Mouse (Mus musculus) CH12.LX (cell line): ENCODE results near the gene Mindy2.

ENCODE experiments used
- CHD1 ChIP-seq: IDR thresholded peaks from 2 replicates; pipeline ENCODE4 v1.6.1; 2012; ENCODE audit warnings: low read depth, low read length, improper control_type of control experiment, inconsistent platforms
- CHD2 ChIP-seq: IDR thresholded peaks from 2 replicates; pipeline ENCODE4 v1.6.1; 2011; ENCODE audit warnings: low read length, improper control_type of control experiment
- CTCF ChIP-seq, 2 experiments: IDR thresholded peaks in 1 of 2; conservative IDR thresholded peaks in 1 of 2; 2 replicates each; pipeline ENCODE4 v1.5.1; 2011 to 2012; ENCODE audit warnings: low read depth in 2 of 2, low read length in 2 of 2, improper control_type of control experiment in 1 of 2, inconsistent platforms in 1 of 2, mild to moderate bottlenecking in 1 of 2, moderate library complexity in 1 of 2
- E2F4 ChIP-seq: IDR thresholded peaks from 2 replicates; pipeline ENCODE4 v1.6.1; 2011; ENCODE audit warnings: low read depth, low read length, improper control_type of control experiment; ENCODE audit not compliant: insufficient replicate concordance
- EP300 ChIP-seq: IDR thresholded peaks from 2 replicates; pipeline ENCODE4 v1.6.1; 2011; ENCODE audit warnings: low read length, improper control_type of control experiment
- JUND ChIP-seq: conservative IDR thresholded peaks from 2 replicates; pipeline ENCODE4 v1.6.1; 2011; ENCODE audit warnings: low read depth, low read length, improper control_type of control experiment
- KAT2A ChIP-seq: IDR thresholded peaks from 2 replicates; pipeline ENCODE4 v1.6.1; 2012; ENCODE audit warnings: low read length, improper control_type of control experiment, inconsistent platforms; ENCODE audit not compliant: insufficient replicate concordance
- MEF2A ChIP-seq: IDR thresholded peaks from 2 replicates; pipeline ENCODE4 v1.6.1; 2014; ENCODE audit warnings: low read depth, mild to moderate bottlenecking, inconsistent platforms, low read length, improper control_type of control experiment, borderline replicate concordance
- MXI1 ChIP-seq: IDR thresholded peaks from 2 replicates; pipeline ENCODE4 v1.6.1; 2011; ENCODE audit warnings: mild to moderate bottlenecking, low read depth, low read length, improper control_type of control experiment
- POLR2A ChIP-seq: IDR thresholded peaks from 2 replicates; pipeline ENCODE4 v1.6.1; 2011; ENCODE audit warnings: low read depth, mild to moderate bottlenecking, improper control_type of control experiment, low read length
- POLR2AphosphoS2 ChIP-seq: IDR thresholded peaks from 2 replicates; pipeline ENCODE4 v1.6.1; 2011; ENCODE audit warnings: low read depth, low read length, improper control_type of control experiment
- USF1 ChIP-seq: IDR thresholded peaks from 2 replicates; pipeline ENCODE4 v1.6.1; 2014; ENCODE audit warnings: low read depth, mild to moderate bottlenecking, inconsistent platforms, low read length, improper control_type of control experiment
- USF2 ChIP-seq: conservative IDR thresholded peaks from 2 replicates; pipeline ENCODE4 v1.6.1; 2011; ENCODE audit warnings: low read depth, low read length, improper control_type of control experiment
- ZC3H11A ChIP-seq: IDR thresholded peaks from 2 replicates; pipeline ENCODE4 v1.6.1; 2012; ENCODE audit warnings: low read depth, mild to moderate bottlenecking, inconsistent platforms, low read length, improper control_type of control experiment

DNA sequence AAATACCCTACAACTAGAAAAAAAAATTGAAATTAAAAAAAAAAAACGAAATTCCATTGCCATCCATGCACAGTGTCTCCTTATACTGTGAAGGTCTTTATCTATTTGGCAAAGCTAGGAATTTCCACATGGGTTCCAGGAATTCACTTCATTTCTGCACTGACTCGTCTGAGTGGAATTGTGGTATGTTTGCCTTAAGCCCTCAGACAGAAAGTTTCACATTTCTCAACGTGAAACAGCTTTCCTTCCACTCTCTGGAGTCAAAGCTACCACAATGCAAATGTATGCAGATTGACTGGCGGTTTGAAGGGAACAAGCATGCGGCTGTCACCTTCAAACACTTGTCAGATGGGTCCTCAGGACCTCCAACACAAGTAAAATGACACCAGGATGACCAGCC lies 25.3 kb downstream of the Mindy2 start:
- TF ChIP-seq POLR2A (no peak), USF1 (no peak), USF2 (no peak), ZC3H11A (no peak), CHD1 (no peak), CTCF (conservative IDR thresholded peaks at IDR 0.05 in 1 of 2, IDR thresholded peaks at IDR 0.05 in 1 of 2; ENCODE audit: low read depth in 2 of 2, low read length in 2 of 2) (no peak), EP300 (peak; percentile 82), POLR2AphosphoS2 (no peak), MEF2A (no peak), MXI1 (peak; percentile 92), CHD2 (no peak), JUND (peak; percentile 58; the same call in 1 of the 2 replicates), KAT2A (no peak), E2F4 (no peak)
